Mouse (Mus musculus) lung, embryonic 16.5 days (tissue): ENCODE data around the gene F3. TPM values are rescaled to one million over a fixed set of nuclear protein-coding genes. Genes with fewer than 3 reads are reported as not detected.
"Not testable (repeated sequence)": the region's sequence is repeated elsewhere in the genome, so short reads cannot be mapped to it uniquely, and the experiment has no call there.

Experiments
- ATAC-seq: fragments of 200-750 bp; cut with Nextera tagmentation; 2 replicates; pipeline ENCODE4 v1.8.0; 2017; ENCODE audit warnings: low read depth, mild to moderate bottlenecking, moderate library complexity
- H3K27ac ChIP-seq: fragments of 300-500 bp; sonication (generic); 2 replicates; pipeline ENCODE4 v1.5.1; 2014; ENCODE audit warnings: mild to moderate bottlenecking, control low read depth, low read length
- H3K27me3 ChIP-seq: fragments of 300-500 bp; sonication (generic); 2 replicates; pipeline ENCODE4 v1.6.1; 2014; ENCODE audit warnings: low read depth, low read length, mixed read lengths; ENCODE audit not compliant: control insufficient read depth, insufficient read depth
- H3K36me3 ChIP-seq: fragments of 300-500 bp; sonication (generic); 2 replicates; pipeline ENCODE4 v1.6.1; 2014; ENCODE audit warnings: low read length; ENCODE audit not compliant: control insufficient read depth, insufficient read depth
- H3K4me1 ChIP-seq: fragments of 300-500 bp; sonication (generic); replicated peaks from 2 replicates; pipeline ENCODE4 v1.6.1; 2014; ENCODE audit warnings: low read length, mixed read lengths; ENCODE audit not compliant: control insufficient read depth, insufficient read depth
- H3K4me2 ChIP-seq: fragments of 300-500 bp; sonication (generic); 2 replicates; pipeline ENCODE4 v1.6.1; 2014; ENCODE audit warnings: low read depth, low read length, control low read depth
- H3K4me3 ChIP-seq: fragments of 300-500 bp; sonication (generic); 2 replicates; pipeline ENCODE4 v1.5.1; 2014; ENCODE audit warnings: mild to moderate bottlenecking, low read length, control low read depth
- H3K9ac ChIP-seq: fragments of 300-500 bp; sonication (generic); 2 replicates; pipeline ENCODE4 v1.6.1; 2014; ENCODE audit warnings: low read length, control low read depth
- H3K9me3 ChIP-seq: fragments of 300-500 bp; sonication (generic); 2 replicates; pipeline ENCODE4 v1.6.1; 2016; ENCODE audit warnings: low read length; ENCODE audit not compliant: control insufficient read depth
- WGBS: fragments of 180-500 bp; shearing (Covaris S2); extraction: QIAGEN DNeasy Blood & Tissue Kit; methylation state at CpG from one replicate; pipeline ENCODE4 v1.1.7; 2014; 5-methylcytosine and 5-hydroxymethylcytosine counted together
- polyA plus RNA-seq: library from polyadenylated mRNA; unstranded; fragments of >200 nt; fragmentation: Nextera tagmentation; extraction: Ambion mirVana; gene quantifications from 2 replicates; pipeline ENCODE4 v1.2.1, GENCODE M21; 2015

F3 gene
- polyA plus RNA-seq, 1 experiment from 2014 or later, result 30.5 TPM

DNA sequence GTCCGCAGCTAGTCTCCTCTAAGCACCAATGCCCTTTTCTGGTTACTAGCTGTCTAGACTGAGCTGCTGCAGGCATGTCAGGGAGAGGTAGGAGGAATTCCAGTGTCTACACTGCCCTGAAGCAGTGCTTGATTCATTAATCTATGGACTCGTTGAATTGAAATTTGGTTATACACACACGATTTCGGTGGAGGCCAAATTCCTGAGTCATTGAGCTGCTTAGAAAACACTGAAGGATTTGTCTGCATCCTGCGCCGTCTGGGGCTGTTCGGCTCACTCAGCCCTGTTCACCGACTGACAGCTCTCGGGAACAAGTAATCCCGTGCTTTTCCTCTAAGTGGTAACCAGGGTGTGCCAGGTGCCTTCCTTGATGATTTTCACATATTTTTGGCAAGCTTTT lies 2.3 kb downstream of the F3 start:
- ATAC-seq, result no peak
- Histone ChIP-seq H3K4me3 (no peak overlapping the region), H3K9me3 (no peaks in the 10 kb centered on the region), H3K4me1 (peaks cover 15% of the 10 kb centered on the region), H3K4me2 (0 out of 2 replicates have a peak overlapping the region, but pooled peaks have one; percentile 10), H3K9ac (no peak overlapping the region), H3K36me3 (no peaks in the 10 kb centered on the region), H3K27me3 (no peaks in the 10 kb centered on the region), H3K27ac (no peak overlapping the region)
- 62% methylated on average over 10 of the region's 10 CpGs for WGBS

DNA sequence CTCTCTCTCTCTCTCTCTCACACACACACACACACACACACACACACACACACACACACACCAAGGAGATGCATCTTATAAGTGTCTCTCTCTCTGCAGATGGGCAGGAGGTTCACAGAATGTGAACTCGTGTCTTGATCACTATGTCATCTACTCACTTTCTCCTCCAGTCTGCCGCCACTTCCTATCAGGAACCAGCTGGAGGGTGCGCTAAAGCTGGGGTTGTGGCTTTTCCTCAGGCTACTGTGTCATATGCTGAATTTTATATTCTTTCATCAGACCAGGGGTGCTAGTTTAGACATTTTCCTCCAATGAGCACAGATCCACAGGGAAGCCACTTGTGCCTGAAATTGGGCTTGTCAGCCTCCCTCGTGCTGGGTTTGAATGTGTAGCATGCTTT lies 6.3 kb downstream of the F3 start:
- no peak overlapping the region for H3K27ac ChIP-seq

DNA sequence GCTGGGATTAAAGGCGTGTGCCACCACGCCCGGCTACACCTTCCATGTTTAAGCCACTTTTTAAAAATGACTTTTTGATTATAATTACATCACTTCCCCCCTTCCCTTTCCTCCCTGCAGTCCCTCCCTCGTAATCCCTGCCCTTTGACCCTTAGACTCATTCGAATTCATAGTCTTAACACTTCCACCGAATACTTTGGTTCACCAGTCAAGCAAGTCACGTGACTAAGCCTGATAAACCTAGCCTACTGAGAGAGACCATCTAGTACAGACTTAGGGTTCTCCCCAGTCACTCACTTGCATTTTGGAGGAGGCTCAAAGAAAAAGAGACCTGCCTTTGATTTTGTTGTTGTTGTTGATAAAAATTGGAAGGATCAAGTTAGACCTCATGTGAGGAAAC lies 12.2 kb downstream of the F3 start:
- peaks cover 17% of the 10 kb centered on the region for H3K4me1 ChIP-seq
- WGBS, result 67% methylated on average over 7 of the region's 7 CpGs
- H3K4me3 ChIP-seq, result no peak overlapping the region
- peak overlapping the region; percentile 73 for H3K27ac ChIP-seq
- peaks cover 5% of the 10 kb centered on the region for H3K36me3 ChIP-seq
- H3K9ac ChIP-seq, result no peak overlapping the region
- H3K9me3 ChIP-seq, result no peaks in the 10 kb centered on the region
- ATAC-seq, result no peak
- H3K27me3 ChIP-seq, result no peaks in the 10 kb centered on the region
- H3K4me2 ChIP-seq, result no peak overlapping the region

More for the DNA sequence above, 6.3 kb downstream of the F3 start:
- Histone ChIP-seq H3K4me2 (no peak overlapping the region), H3K4me3 (no peak overlapping the region), H3K9ac (no peak overlapping the region), H3K4me1 (no peaks in the 10 kb centered on the region), H3K27me3 (no peaks in the 10 kb centered on the region), H3K9me3 (no peaks in the 10 kb centered on the region), H3K36me3 (peaks cover 5% of the 10 kb centered on the region)
- 79% methylated on average over 4 of the region's 4 CpGs for WGBS
- no peak for ATAC-seq

DNA sequence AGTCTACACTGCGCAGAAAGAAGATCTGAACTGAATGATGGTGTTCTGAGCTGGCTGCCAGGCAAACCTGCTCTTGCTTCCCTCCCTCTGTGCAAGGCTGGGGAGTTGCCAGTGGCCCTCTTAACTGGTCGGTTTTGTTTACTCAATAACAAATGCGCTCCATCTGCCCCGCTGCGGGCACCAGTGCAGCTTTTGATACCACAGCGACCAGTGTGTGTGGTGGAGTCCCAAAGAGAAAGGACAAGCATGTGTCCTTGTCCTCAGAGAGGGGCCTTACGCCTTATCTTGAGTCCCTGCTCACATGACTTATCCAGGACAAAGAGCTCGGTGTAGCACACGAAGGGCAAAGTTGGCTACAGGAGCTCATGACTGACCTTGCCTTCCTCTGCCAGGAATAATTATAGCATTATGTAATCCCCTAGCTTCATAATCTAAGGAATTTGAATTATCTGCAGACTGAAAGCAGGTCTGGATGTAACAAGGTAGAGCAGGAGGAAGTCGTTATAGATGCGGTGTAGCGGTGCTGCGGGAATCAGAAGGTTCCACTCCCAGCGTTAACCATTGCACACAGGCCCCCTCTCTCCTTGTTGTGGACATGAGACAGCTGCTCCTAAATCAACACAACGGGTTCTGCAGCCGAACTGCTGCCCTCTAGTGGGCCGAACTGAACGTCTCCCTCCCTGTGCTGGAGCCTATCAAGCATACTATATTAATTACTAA lies 12.8 kb downstream of the F3 start:
- peak; percentile 91 for ATAC-seq
- H3K9me3 ChIP-seq, result no peaks in the 10 kb centered on the region
- H3K27ac ChIP-seq, result peak overlapping the region; percentile 73
- H3K4me1 ChIP-seq, result peaks cover 17% of the 10 kb centered on the region
- WGBS, result 18% methylated on average over 18 of the region's 18 CpGs
- H3K36me3 ChIP-seq, result peaks cover 5% of the 10 kb centered on the region
- H3K9ac ChIP-seq, result no peak overlapping the region; the same call in 1 of the 2 replicates
- H3K4me3 ChIP-seq, result 0 out of 2 replicates have a peak overlapping the region, but pooled peaks have one; percentile 9
- peak overlapping the region; percentile 40 for H3K4me2 ChIP-seq
- H3K27me3 ChIP-seq, result no peaks in the 10 kb centered on the region

GRCm38 (mm10) chr3:121737453-121737852 lies 14.1 kb downstream of the F3 start:
- H3K9me3 ChIP-seq, result no peaks in the 10 kb centered on the region
- ATAC-seq, result no peak
- 30% methylated on average over 1 of the region's 1 CpGs for WGBS
- no peaks in the 10 kb centered on the region for H3K27me3 ChIP-seq
- no peak overlapping the region for H3K9ac ChIP-seq
- peaks cover 5% of the 10 kb centered on the region for H3K36me3 ChIP-seq
- H3K27ac ChIP-seq, result no peak overlapping the region
- no peak overlapping the region for H3K4me3 ChIP-seq
- H3K4me1 ChIP-seq, result peaks cover 17% of the 10 kb centered on the region
- H3K4me2 ChIP-seq, result no peak overlapping the region

DNA sequence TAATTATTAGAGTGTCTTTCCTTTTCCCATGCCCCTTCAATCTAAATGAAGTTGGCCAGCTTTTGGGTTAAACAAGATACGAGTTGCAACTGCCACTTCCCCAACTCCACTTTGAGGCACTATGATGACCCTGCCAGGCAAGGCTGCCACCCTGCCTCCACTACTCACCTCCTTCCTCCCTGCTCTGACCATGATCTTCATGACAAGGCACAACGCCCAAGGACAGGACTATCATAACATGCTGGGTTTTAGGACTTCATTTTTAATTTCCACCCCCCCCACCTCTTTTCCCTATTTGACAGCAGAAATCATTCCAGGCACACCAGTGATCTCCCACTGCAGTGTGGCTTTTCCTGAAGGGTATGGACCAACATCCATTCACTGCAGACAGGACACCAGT lies 14.6 kb downstream of the F3 start:
- WGBS, result 65% methylated on average over 2 of the region's 2 CpGs

DNA sequence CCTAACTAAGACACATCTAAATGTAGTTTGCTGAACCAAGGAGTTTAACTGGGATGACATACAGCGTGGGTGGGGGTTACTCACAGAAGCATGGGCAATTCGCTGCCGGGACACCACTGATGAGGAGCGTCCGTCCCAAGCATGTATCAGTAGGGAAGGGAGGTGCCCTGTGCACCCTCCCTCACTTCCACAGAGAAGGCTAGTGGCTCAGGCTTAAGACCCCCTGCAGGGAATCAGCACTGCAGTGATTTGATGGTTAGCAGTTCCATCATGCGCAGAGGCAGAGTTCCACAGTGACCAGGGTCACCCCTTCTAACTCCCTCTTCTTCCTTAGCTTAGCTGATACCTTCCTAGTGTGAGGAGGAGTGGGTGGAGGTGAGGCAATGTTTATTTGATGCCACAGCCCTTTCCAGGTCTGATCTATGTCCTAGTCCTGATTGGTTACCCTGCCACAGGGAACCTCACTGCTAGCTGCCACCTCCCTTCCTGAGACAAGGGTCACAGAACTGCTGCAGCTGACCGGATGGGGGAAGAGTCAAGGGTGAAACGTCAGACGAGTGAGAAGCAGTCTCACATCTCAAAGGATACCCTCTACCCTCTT lies 15.5 kb downstream of the F3 start:
- no peak overlapping the region for H3K27ac ChIP-seq
- peaks cover 5% of the 10 kb centered on the region for H3K36me3 ChIP-seq
- no peaks in the 10 kb centered on the region for H3K27me3 ChIP-seq
- H3K9me3 ChIP-seq, result no peaks in the 10 kb centered on the region
- WGBS, result 62% methylated on average over 9 of the region's 9 CpGs
- ATAC-seq, result no peak
- H3K9ac ChIP-seq, result no peak overlapping the region
- no peak overlapping the region for H3K4me2 ChIP-seq
- peaks cover 17% of the 10 kb centered on the region for H3K4me1 ChIP-seq
- H3K4me3 ChIP-seq, result no peak overlapping the region

More for the DNA sequence above, 14.6 kb downstream of the F3 start:
- H3K4me1 ChIP-seq, result peaks cover 17% of the 10 kb centered on the region
- H3K9ac ChIP-seq, result no peak overlapping the region
- H3K9me3 ChIP-seq, result no peaks in the 10 kb centered on the region
- H3K36me3 ChIP-seq, result peaks cover 5% of the 10 kb centered on the region
- ATAC-seq, result no peak
- H3K4me2 ChIP-seq, result no peak overlapping the region
- no peak overlapping the region for H3K27ac ChIP-seq
- H3K4me3 ChIP-seq, result no peak overlapping the region
- no peaks in the 10 kb centered on the region for H3K27me3 ChIP-seq

DNA sequence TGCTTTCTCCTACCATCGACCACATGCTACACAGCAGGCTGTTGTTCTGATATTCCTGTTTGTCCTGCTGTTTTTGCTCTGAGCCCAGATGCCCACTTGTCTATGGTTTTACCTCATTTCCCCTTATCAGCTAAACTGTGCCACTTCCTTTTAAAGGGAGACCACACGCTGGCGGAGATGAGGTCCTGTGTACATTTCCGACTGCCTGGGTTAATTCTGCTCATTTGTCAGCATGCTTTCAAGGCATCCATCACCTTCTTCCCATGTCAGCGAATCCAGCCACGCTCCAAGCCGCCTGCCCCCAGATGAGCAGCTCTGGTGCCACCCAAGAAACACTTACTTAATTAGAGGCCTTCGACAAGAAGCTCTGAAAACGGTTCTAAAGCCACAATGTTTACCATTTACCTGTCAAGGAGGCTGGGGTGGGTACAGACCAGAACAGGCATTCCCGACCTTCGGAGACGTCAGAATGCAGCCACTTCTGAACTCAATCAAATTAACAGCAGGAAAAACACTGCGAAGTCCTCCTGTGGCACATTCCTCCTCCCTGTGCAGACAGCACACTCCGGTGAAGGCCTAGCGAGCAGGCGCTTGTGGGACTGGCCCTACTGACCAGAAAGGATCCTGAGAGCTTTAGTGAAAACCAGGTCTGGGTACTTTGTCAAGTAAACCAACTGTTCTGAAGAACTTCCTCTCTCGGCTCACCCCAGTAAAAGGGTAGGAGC lies 16.3 kb downstream of the F3 start:
- Histone ChIP-seq H3K9ac (peak overlapping the region; percentile 9; the same call in 1 of the 2 replicates), H3K27ac (peak overlapping the region; percentile 16; the same call in 1 of the 2 replicates), H3K4me1 (peaks cover 17% of the 10 kb centered on the region), H3K4me2 (no peak overlapping the region), H3K9me3 (no peaks in the 10 kb centered on the region), H3K27me3 (no peaks in the 10 kb centered on the region), H3K4me3 (no peak overlapping the region), H3K36me3 (no peaks in the 10 kb centered on the region)
- no peak for ATAC-seq
- 21% methylated on average over 17 of the region's 17 CpGs for WGBS

- not testable (repeated sequence) for H3K36me3 ChIP-seq, H3K4me3 ChIP-seq, H3K4me1 ChIP-seq, H3K9ac ChIP-seq, H3K27ac ChIP-seq, ATAC-seq, H3K9me3 ChIP-seq, H3K27me3 ChIP-seq, H3K4me2 ChIP-seq
- WGBS, result 87% methylated on average over 4 of the region's 4 CpGs
These were observed 18.0 kb downstream of the F3 start for GRCm38 (mm10) chr3:121741186-121741848.
